Mouse (Mus musculus): ENCODE measurements around the gene E2f7.

The E2f7 gene

GRCm38 (mm10) chr10:110773878-110774277, 28.6 kb downstream of the E2f7 start:
- no peak for DNase-seq (ENCODE audit: low spot score in 2 of 2)

GRCm38 (mm10) chr10:110781772-110782171, 36.5 kb downstream of the E2f7 start:
- DNase-seq (ENCODE audit: low spot score in 2 of 2) = no peak

- no peak for DNase-seq (ENCODE audit: low spot score in 2 of 2)
Observed at GRCm38 (mm10) chr10:110782655-110783054, 37.4 kb downstream of the E2f7 start.

GRCm38 (mm10) chr10:110788049-110788752, 43.0 kb downstream of the E2f7 start:
- no peak for DNase-seq (ENCODE audit: low spot score in 2 of 2)

GRCm38 (mm10) chr10:110789683-110790082, 44.4 kb downstream of the E2f7 start:
- DNase-seq (ENCODE audit: low spot score in 2 of 2) = no peak

GRCm38 (mm10) chr10:110793150-110793787, 48.0 kb downstream of the E2f7 start:
- peak in 1 of 2 experiments; percentile 6 for DNase-seq (ENCODE audit: low spot score in 2 of 2)

GRCm38 (mm10) chr10:110794564-110795205, 49.4 kb downstream of the E2f7 start:
- peak; percentile 10 to 38 for DNase-seq (ENCODE audit: low spot score in 2 of 2)

GRCm38 (mm10) chr10:110795206-110795796, 50.1 kb downstream of the E2f7 start:
- no peak for DNase-seq (ENCODE audit: low spot score in 2 of 2)

GRCm38 (mm10) chr10:110801296-110801695, 56.1 kb downstream of the E2f7 start:
- no peak for DNase-seq (ENCODE audit: low spot score in 2 of 2)

- DNase-seq (ENCODE audit: low spot score in 2 of 2) = no peak
Observed at GRCm38 (mm10) chr10:110804279-110805024, 59.2 kb downstream of the E2f7 start.

GRCm38 (mm10) chr10:110805025-110805740, 59.9 kb downstream of the E2f7 start:
- no peak for DNase-seq (ENCODE audit: low spot score in 2 of 2)

- no peak for DNase-seq (ENCODE audit: low spot score in 2 of 2)
Observed at GRCm38 (mm10) chr10:110806471-110806870, 61.2 kb downstream of the E2f7 start.

- no peak for DNase-seq (ENCODE audit: low spot score in 2 of 2)
Observed at GRCm38 (mm10) chr10:110810528-110810927, 65.3 kb downstream of the E2f7 start.

GRCm38 (mm10) chr10:110811209-110811861, 66.1 kb downstream of the E2f7 start:
- no peak for DNase-seq (ENCODE audit: low spot score in 2 of 2)

- DNase-seq (ENCODE audit: low spot score in 2 of 2) = no peak
Observed at GRCm38 (mm10) chr10:110811862-110812225, 66.6 kb downstream of the E2f7 start.

- no peak for DNase-seq (ENCODE audit: low spot score in 2 of 2)
Observed at GRCm38 (mm10) chr10:110821139-110821538, 75.9 kb downstream of the E2f7 start.

GRCm38 (mm10) chr10:110821692-110822091, 76.5 kb downstream of the E2f7 start:
- no peak for DNase-seq (ENCODE audit: low spot score in 2 of 2)

- DNase-seq (ENCODE audit: low spot score in 2 of 2) = peak; percentile 23 to 57
Observed at GRCm38 (mm10) chr10:110832336-110832735, 87.1 kb downstream of the E2f7 start.

- no peak for DNase-seq (ENCODE audit: low spot score in 2 of 2)
Observed at GRCm38 (mm10) chr10:110835115-110835806, 90.0 kb downstream of the E2f7 start.

Measured in heart, adult 9 months (tissue).